Mouse (Mus musculus) ES-Bruce4 (cell line): ENCODE data around the gene Plxnb2.

Source experiments
- CTCF ChIP-seq: IDR thresholded peaks from one replicate; pipeline ENCODE4 v1.8.1; 2011; ENCODE audit warnings: low read depth, low read length
- EP300 ChIP-seq: IDR thresholded peaks from 2 replicates; pipeline ENCODE4 v1.6.1; 2011; ENCODE audit warnings: low read depth, low read length; ENCODE audit not compliant: insufficient read depth
- POLR2A ChIP-seq: IDR thresholded peaks from one replicate; pipeline ENCODE4 v1.8.1; 2011; ENCODE audit warnings: low read length; ENCODE audit not compliant: insufficient read depth

- no peak for TF ChIP-seq CTCF
- TF ChIP-seq EP300, result no peak
- TF ChIP-seq POLR2A, result no peak
Observed at GRCm38 (mm10) chr15:89124312-89124711, 56.3 kb downstream of the Plxnb2 start.
